Mouse (Mus musculus): ENCODE measurements around the gene Asb8.

DNA sequence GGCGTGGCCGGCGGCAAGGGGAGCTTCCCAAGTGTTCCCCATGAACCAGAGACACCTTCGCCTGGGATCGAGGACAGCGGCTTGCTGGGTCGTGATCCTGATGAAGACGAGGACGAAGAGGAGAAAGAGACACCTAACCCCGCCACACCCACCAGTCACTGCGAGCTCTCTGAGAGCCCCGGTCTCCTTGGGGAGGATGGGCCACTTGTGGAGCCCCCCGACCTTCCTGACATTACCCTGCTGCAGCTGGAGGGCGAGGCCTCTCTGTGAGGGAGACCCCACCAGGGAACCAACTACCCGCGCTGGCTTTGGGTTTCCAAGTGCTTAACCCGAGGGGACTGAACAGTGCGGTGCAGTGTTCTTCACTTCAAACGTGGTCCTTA is 3.2 kb upstream of the Asb8 start:
- no peak for TF ChIP-seq CTCF (IDR thresholded peaks at IDR 0.05; ENCODE audit: borderline replicate concordance, control insufficient read depth, extremely low read depth, insufficient read depth, low read length, poor library complexity)
- no peak for TF ChIP-seq POLR2A (IDR thresholded peaks at IDR 0.05; ENCODE audit: control insufficient read depth, extremely low read depth, insufficient read depth, low read length, poor library complexity)
